Comparison of ENCODE assay signal across 22 mouse cellular contexts in the genomic region with DNA sequence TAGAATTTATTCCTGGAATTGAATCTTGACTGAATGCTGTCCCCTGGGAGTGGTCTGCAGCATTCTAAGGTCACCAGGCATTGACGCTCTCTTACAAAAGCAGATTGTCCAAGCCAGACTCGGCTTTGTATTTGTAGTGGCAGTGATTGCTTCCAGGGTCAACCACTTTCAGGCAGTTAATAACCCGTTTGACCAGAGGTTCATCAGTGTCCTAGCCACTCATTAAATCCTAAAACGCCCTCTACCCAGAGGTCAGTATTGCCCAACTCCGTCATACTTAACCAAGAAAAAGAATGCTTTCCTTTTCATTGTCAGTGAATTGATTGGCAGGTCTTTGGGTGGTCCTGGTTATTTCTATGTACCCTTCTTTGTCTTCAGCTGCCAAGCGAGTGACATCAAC.
DNase-seq lines count a peak whose midpoint lies in the region; ATAC-seq and TF ChIP-seq lines count a peak whose summit lies in the region.
"Had no signal": no experiment of that assay in that cellular context is flagged by ENCODE, and none has a peak within 500 bp of the region (broad histone marks: within the 10 kb centered on the region; RNA-seq: fewer than 3 reads in every experiment).

No protein-coding gene starts in this region.

- H3K4me3 ChIP-seq in intestine, embryonic 16.5 days (ENCODE audit: low read length), result no peak overlapping the region
- H3K4me3 ChIP-seq in intestine, postnatal 0 days (ENCODE audit: low read depth, low read length), result no peak overlapping the region
- H3K4me3 ChIP-seq in C2C12 (ENCODE audit: insufficient read depth, poor library complexity, severe bottlenecking) (no peak overlapping the region), myocyte (no peak overlapping the region)
- no peak overlapping the region for H3K4me3 ChIP-seq in cerebellum, adult 2 months (replicated peaks; ENCODE audit: insufficient read depth, low read depth, low read length)
- H3K4me3 ChIP-seq: embryonic facial prominence, embryonic 10.5 days; forebrain, embryonic 13.5 days; gastrocnemius, adult 2 months; heart, embryonic 10.5 days; heart, embryonic 15.5 days; hindbrain, embryonic 15.5 days had no signal

- no peaks in the 10 kb centered on the region for H3K79me2 ChIP-seq in C2C12 (ENCODE audit: control insufficient read depth, insufficient read depth)
- no peaks in the 10 kb centered on the region for H3K79me2 ChIP-seq in myocyte (ENCODE audit: control insufficient read depth, insufficient read depth)

- H3K27me3 ChIP-seq in intestine, embryonic 16.5 days (replicated peaks; ENCODE audit: control insufficient read depth, insufficient read depth, low read length), result no peaks in the 10 kb centered on the region
- no peaks in the 10 kb centered on the region for H3K27me3 ChIP-seq in intestine, postnatal 0 days (replicated peaks; ENCODE audit: control insufficient read depth, insufficient read depth, low read length)
- H3K27me3 ChIP-seq in C2C12 (ENCODE audit: control insufficient read depth, insufficient read depth, insufficient read length) (no peaks in the 10 kb centered on the region), myocyte (ENCODE audit: control insufficient read depth, insufficient read depth, insufficient read length) (no peaks in the 10 kb centered on the region)
- no peaks in the 10 kb centered on the region for H3K27me3 ChIP-seq in cerebellum, adult 2 months (ENCODE audit: control insufficient read depth, insufficient read depth, low read length)
- H3K27me3 ChIP-seq: forebrain, embryonic 13.5 days; heart, embryonic 15.5 days; hindbrain, embryonic 15.5 days had no signal

- TF ChIP-seq POLR2A in myocyte (IDR thresholded peaks at IDR 0.05; ENCODE audit: insufficient read length, low read depth), result no peak
- no peak for TF ChIP-seq POLR2A in cerebellum, adult 2 months (IDR thresholded peaks at IDR 0.05; ENCODE audit: borderline replicate concordance, insufficient read depth, low read length)

- DNase-seq in embryo, embryonic 10.5 days (ENCODE audit: low spot score), result peak; percentile 74
- DNase-seq in cerebellum, adult 2 months, result no peak
- DNase-seq in thymus, postnatal 4 days, result no peak
- no peak for DNase-seq in heart, adult 9 months (ENCODE audit: low spot score in 2 of 2)
- DNase-seq: adrenal gland, adult 2 months; adrenal gland, postnatal 25 days; cerebellum, adult 18-20 months; cerebellum, postnatal 10 days; forebrain, postnatal 0 days; gastrocnemius, adult 2 months; gastrocnemius, postnatal 36 days; heart, adult 11 months; heart, postnatal 14 days had no signal

- no peak for TF ChIP-seq CTCF in intestine, postnatal 0 days (IDR thresholded peaks at IDR 0.05; ENCODE audit: low read depth)
- no peak for TF ChIP-seq CTCF in C2C12 (IDR thresholded peaks at IDR 0.05; ENCODE audit: control insufficient read depth, insufficient read depth, insufficient read length)
- no peak for TF ChIP-seq CTCF in cerebellum, adult 2 months (IDR thresholded peaks at IDR 0.05; ENCODE audit: borderline replicate concordance, insufficient read depth, low read depth, low read length)

- H3ac ChIP-seq in C2C12 (ENCODE audit: control insufficient read depth, insufficient read length, low read depth) (no peak overlapping the region), myocyte (ENCODE audit: control insufficient read depth, insufficient read length) (no peak overlapping the region)

- H3K36me3 ChIP-seq in intestine, embryonic 16.5 days (ENCODE audit: control insufficient read depth, insufficient read depth, low read length), result no peaks in the 10 kb centered on the region
- H3K36me3 ChIP-seq in intestine, postnatal 0 days (ENCODE audit: control insufficient read depth, insufficient read depth), result no peaks in the 10 kb centered on the region
- H3K36me3 ChIP-seq in C2C12 (ENCODE audit: control insufficient read depth, insufficient read depth) (no peaks in the 10 kb centered on the region), myocyte (ENCODE audit: control insufficient read depth, insufficient read depth) (no peaks in the 10 kb centered on the region)
- H3K36me3 ChIP-seq: embryonic facial prominence, embryonic 10.5 days; heart, embryonic 10.5 days; heart, embryonic 15.5 days; hindbrain, embryonic 15.5 days had no signal

- H3K9me3 ChIP-seq in intestine, embryonic 16.5 days (ENCODE audit: control insufficient read depth, low read length), result no peaks in the 10 kb centered on the region
- no peaks in the 10 kb centered on the region for H3K9me3 ChIP-seq in intestine, postnatal 0 days (ENCODE audit: control insufficient read depth)
- H3K9me3 ChIP-seq: embryonic facial prominence, embryonic 10.5 days; forebrain, embryonic 13.5 days; heart, embryonic 10.5 days; heart, embryonic 15.5 days; hindbrain, embryonic 15.5 days had no signal

- H3K4me1 ChIP-seq in intestine, embryonic 16.5 days (ENCODE audit: control insufficient read depth, insufficient read depth, low read length), result peaks cover 33% of the 10 kb centered on the region
- no peaks in the 10 kb centered on the region for H3K4me1 ChIP-seq in intestine, postnatal 0 days (replicated peaks; ENCODE audit: control insufficient read depth, insufficient read depth, low read length)
- H3K4me1 ChIP-seq in cerebellum, adult 2 months (ENCODE audit: control insufficient read depth, insufficient read depth, low read length), result peaks cover 3% of the 10 kb centered on the region; the same call in 1 of the 2 replicates
- H3K4me1 ChIP-seq: forebrain, embryonic 13.5 days; heart, embryonic 10.5 days had no signal

- H3K79me3 ChIP-seq in C2C12 (ENCODE audit: low read depth), result no peaks in the 10 kb centered on the region

- H3K9ac ChIP-seq in intestine, embryonic 16.5 days (ENCODE audit: low read depth, low read length), result no peak overlapping the region
- H3K9ac ChIP-seq in intestine, postnatal 0 days (ENCODE audit: low read depth, low read length), result no peak overlapping the region
- H3K9ac ChIP-seq: forebrain, embryonic 13.5 days; forebrain, postnatal 0 days; heart, embryonic 15.5 days; hindbrain, embryonic 15.5 days had no signal

- 50% methylated on average over 6 of the region's 6 CpGs for WGBS in intestine, embryonic 16.5 days
- WGBS in intestine, postnatal 0 days, result 37% methylated on average over 6 of the region's 6 CpGs
- WGBS in cerebellum, adult 2 months, result 83% methylated on average over 6 of the region's 6 CpGs

- ATAC-seq in intestine, embryonic 16.5 days, result no peak
- ATAC-seq in intestine, postnatal 0 days, result no peak
- ATAC-seq: forebrain, embryonic 13.5 days; forebrain, postnatal 0 days had no signal

- H3K27ac ChIP-seq in intestine, embryonic 16.5 days (ENCODE audit: low read length), result peak overlapping the region; percentile 6; the same call in 1 of the 2 replicates
- H3K27ac ChIP-seq in intestine, postnatal 0 days (ENCODE audit: low read depth, low read length), result no peak overlapping the region
- no peak overlapping the region for H3K27ac ChIP-seq in cerebellum, adult 2 months (ENCODE audit: insufficient read depth, low read length)
- H3K27ac ChIP-seq: embryonic facial prominence, embryonic 10.5 days; forebrain, embryonic 13.5 days; gastrocnemius, adult 2 months; heart, embryonic 10.5 days; heart, embryonic 15.5 days; hindbrain, embryonic 15.5 days had no signal

- no peak overlapping the region for H3K4me2 ChIP-seq in intestine, embryonic 16.5 days (ENCODE audit: low read depth, low read length)
- H3K4me2 ChIP-seq in intestine, postnatal 0 days (replicated peaks; ENCODE audit: low read depth), result no peak overlapping the region
- peak overlapping the region; percentile 43 for H3K4me2 ChIP-seq in myocyte (ENCODE audit: low read depth)
- H3K4me2 ChIP-seq: forebrain, embryonic 13.5 days; heart, embryonic 15.5 days; hindbrain, embryonic 15.5 days had no signal

TF ChIP-seq in C2C12, 6 proteins besides CTCF, POLR2A, EP300 and RAD21:
- TF ChIP-seq CEBPB (IDR thresholded peaks at IDR 0.05; ENCODE audit: low read depth) (peak; percentile 74), MYOD1 (IDR thresholded peaks at IDR 0.05; ENCODE audit: control insufficient read depth, insufficient read length, low read depth) (no peak)

TF ChIP-seq in myocyte, 11 proteins besides CTCF, POLR2A, EP300 and RAD21:
- TF ChIP-seq USF1 (IDR thresholded peaks at IDR 0.05; ENCODE audit: low read depth), result no peak
- TF ChIP-seq CEBPB (IDR thresholded peaks at IDR 0.05; ENCODE audit: insufficient read depth, poor library complexity, severe bottlenecking), result peak; percentile 18; the same call in 1 of the 2 replicates
- no peak for TF ChIP-seq SRF (IDR thresholded peaks at IDR 0.05; ENCODE audit: control insufficient read depth, insufficient read length, low read depth)
